Mouse (Mus musculus): ENCODE results near the gene Olfr508. TPM values are rescaled to one million over a fixed set of nuclear protein-coding genes. Genes with fewer than 3 reads are reported as not detected.
"Not testable (repeated sequence)": the region's sequence is repeated elsewhere in the genome, so short reads cannot be mapped to it uniquely, and the experiment has no call there.

Olfr508 gene
- total RNA-seq (2014; rRNA removed) (not detected in 2 replicates), polyA plus RNA-seq (2015; fragmentation: Nextera tagmentation; extraction: Ambion mirVana) (not detected in 2 replicates)

GRCm38 (mm10) chr7:108629694-108630093 lies at the start of gene Olfr508:
TSS of gene Olfr508 (plus strand) at chr7:108629994.
- no peaks in the 10 kb centered on the region for H3K4me1 ChIP-seq (ENCODE audit: insufficient read depth)
- no peak within 1 kb of the TSS for H3K9ac ChIP-seq
- no peaks in the 10 kb centered on the region for H3K9me3 ChIP-seq (ENCODE audit: low read length)
- H3K27ac ChIP-seq (ENCODE audit: low read depth, low read length), result no peak within 1 kb of the TSS
- WGBS, result 87% methylated on average over 3 of the region's 3 CpGs
- H3K36me3 ChIP-seq (ENCODE audit: insufficient read depth), result no peaks in the 10 kb centered on the region
- no peak within 1 kb of the TSS for H3K4me2 ChIP-seq (ENCODE audit: low read depth)
- H3K27me3 ChIP-seq (ENCODE audit: insufficient read depth, low read length), result no peaks in the 10 kb centered on the region
- ATAC-seq (no peak), DNase-seq (no peak)
- TF ChIP-seq CTCF (IDR thresholded peaks at IDR 0.05; ENCODE audit: low read depth), result no peak
- no peak within 1 kb of the TSS for H3K4me3 ChIP-seq (ENCODE audit: low read depth, low read length)

DNA sequence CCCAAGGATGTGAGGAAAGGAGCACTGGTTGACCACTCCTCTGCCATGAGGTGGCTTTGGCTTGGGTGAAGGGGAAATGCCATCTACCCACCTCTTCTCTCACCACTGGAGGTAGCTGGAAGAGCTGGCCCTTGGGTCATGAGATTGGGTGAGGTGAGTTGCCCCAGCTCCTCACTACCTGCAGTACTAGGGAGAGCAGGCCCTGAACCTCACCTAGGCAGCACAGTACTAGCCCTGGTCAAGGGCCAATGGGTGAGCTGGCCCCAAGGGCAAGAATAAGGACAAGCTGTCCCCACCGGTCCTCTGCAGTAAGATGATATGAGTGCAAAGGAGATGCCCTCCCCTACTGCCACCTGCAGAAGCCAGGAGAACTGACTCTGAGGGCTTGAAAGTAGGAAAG lies 40.0 kb upstream of the Olfr508 start:
- ATAC-seq, result no peak
- 93% methylated on average over 1 of the region's 1 CpGs for WGBS

GRCm38 (mm10) chr7:108601916-108602315 lies 27.9 kb upstream of the Olfr508 start:
- not testable (repeated sequence) for H3K36me3 ChIP-seq (ENCODE audit: insufficient read depth); H3K9ac ChIP-seq; H3K9me3 ChIP-seq (ENCODE audit: low read length); H3K4me2 ChIP-seq (ENCODE audit: low read depth); H3K4me1 ChIP-seq (ENCODE audit: insufficient read depth); H3K4me3 ChIP-seq (ENCODE audit: low read depth, low read length); DNase-seq; H3K27ac ChIP-seq (ENCODE audit: low read depth, low read length); ATAC-seq; H3K27me3 ChIP-seq (ENCODE audit: insufficient read depth, low read length)
- 82% methylated on average over 3 of the region's 3 CpGs for WGBS

More for the DNA sequence above, 40.0 kb upstream of the Olfr508 start:
- Histone ChIP-seq H3K36me3 (ENCODE audit: insufficient read depth) (no peaks in the 10 kb centered on the region), H3K4me1 (ENCODE audit: insufficient read depth) (no peaks in the 10 kb centered on the region), H3K9ac (no peak overlapping the region), H3K9me3 (ENCODE audit: low read length) (no peaks in the 10 kb centered on the region), H3K4me3 (ENCODE audit: low read depth, low read length) (no peak overlapping the region), H3K4me2 (ENCODE audit: low read depth) (no peak overlapping the region), H3K27me3 (ENCODE audit: insufficient read depth, low read length) (no peaks in the 10 kb centered on the region), H3K27ac (ENCODE audit: low read depth, low read length) (no peak overlapping the region)
- DNase-seq, result no peak
- TF ChIP-seq CTCF (IDR thresholded peaks at IDR 0.05; ENCODE audit: low read depth), result no peak

- no peaks in the 10 kb centered on the region for H3K27me3 ChIP-seq (ENCODE audit: insufficient read depth, low read length)
- H3K4me1 ChIP-seq (ENCODE audit: insufficient read depth), result no peaks in the 10 kb centered on the region
- TF ChIP-seq CTCF (IDR thresholded peaks at IDR 0.05; ENCODE audit: low read depth), result no peak
- no peak within 1 kb of the TSS for H3K9ac ChIP-seq
- no peak within 1 kb of the TSS for H3K4me3 ChIP-seq (ENCODE audit: low read depth, low read length)
- no peaks in the 10 kb centered on the region for H3K9me3 ChIP-seq (ENCODE audit: low read length)
- DNase-seq (no peak), ATAC-seq (no peak)
- no peaks in the 10 kb centered on the region for H3K36me3 ChIP-seq (ENCODE audit: insufficient read depth)
- no peak within 1 kb of the TSS for H3K4me2 ChIP-seq (ENCODE audit: low read depth)
- H3K27ac ChIP-seq (ENCODE audit: low read depth, low read length), result no peak within 1 kb of the TSS
Observed at GRCm38 (mm10) chr7:108610487-108610886, 19.3 kb upstream of the Olfr508 start, which contains the start of gene Olfr506. TSS of gene Olfr506 (plus strand) at chr7:108610787.

DNA sequence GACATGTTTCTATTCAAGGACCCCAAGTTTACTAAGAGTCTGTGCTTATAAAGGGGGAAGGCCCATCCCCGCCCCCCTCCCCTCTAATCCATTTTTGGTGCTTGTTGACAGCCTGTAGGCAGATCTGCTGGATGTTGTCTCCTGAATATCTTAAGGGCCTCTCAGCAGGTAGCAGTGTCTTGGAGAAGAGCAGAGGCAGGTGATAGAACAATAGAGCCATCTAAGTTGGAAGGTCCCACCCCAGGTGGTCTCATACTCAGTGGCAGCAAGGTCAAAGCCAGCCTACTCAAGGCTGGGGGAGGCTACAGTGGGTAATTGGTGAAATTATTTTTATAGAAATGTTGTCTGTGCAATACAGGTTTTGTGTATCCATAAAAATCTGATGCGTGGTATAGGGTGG lies 15.7 kb upstream of the Olfr508 start:
- no peak for TF ChIP-seq CTCF (IDR thresholded peaks at IDR 0.05; ENCODE audit: low read depth)
- WGBS, result 88% methylated on average over 2 of the region's 2 CpGs
- no peaks in the 10 kb centered on the region for H3K9me3 ChIP-seq (ENCODE audit: low read length)
- no peak overlapping the region for H3K4me3 ChIP-seq (ENCODE audit: low read depth, low read length)
- no peak overlapping the region for H3K9ac ChIP-seq
- ATAC-seq (no peak), DNase-seq (no peak)
- H3K4me2 ChIP-seq (ENCODE audit: low read depth), result no peak overlapping the region
- H3K27ac ChIP-seq (ENCODE audit: low read depth, low read length), result no peak overlapping the region
- H3K27me3 ChIP-seq (ENCODE audit: insufficient read depth, low read length), result no peaks in the 10 kb centered on the region
- no peaks in the 10 kb centered on the region for H3K36me3 ChIP-seq (ENCODE audit: insufficient read depth)
- H3K4me1 ChIP-seq (ENCODE audit: insufficient read depth), result no peaks in the 10 kb centered on the region

DNA sequence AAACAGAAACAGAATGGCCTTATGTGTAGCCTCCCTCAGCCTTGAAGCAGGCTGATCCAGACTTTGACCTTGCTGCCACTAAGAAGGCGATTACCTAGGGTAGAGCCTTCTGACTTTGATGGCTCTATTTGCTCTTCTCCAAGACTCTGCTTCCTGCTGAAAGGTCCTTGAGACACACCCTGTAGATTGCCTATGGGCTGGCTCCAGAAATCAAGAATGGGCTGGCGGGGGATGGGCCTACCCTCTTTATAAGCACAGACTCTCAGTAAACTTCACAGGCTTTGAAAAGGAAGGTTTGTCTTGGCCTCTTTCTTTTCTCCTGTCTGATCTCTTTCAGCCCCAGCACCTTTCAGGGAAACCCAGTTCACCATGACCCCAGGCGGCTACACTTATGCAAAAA lies 13.0 kb upstream of the Olfr508 start:
- H3K27ac ChIP-seq (ENCODE audit: low read depth, low read length); ATAC-seq; H3K36me3 ChIP-seq (ENCODE audit: insufficient read depth); H3K4me1 ChIP-seq (ENCODE audit: insufficient read depth); H3K9ac ChIP-seq; H3K4me3 ChIP-seq (ENCODE audit: low read depth, low read length); DNase-seq; H3K9me3 ChIP-seq (ENCODE audit: low read length); H3K4me2 ChIP-seq (ENCODE audit: low read depth); H3K27me3 ChIP-seq (ENCODE audit: insufficient read depth, low read length): not testable (repeated sequence)
- 61% methylated on average over 3 of the region's 3 CpGs for WGBS

GRCm38 (mm10) chr7:108621514-108621913 lies 8.3 kb upstream of the Olfr508 start, which contains the start of gene Olfr507:
TSS of gene Olfr507 (plus strand) at chr7:108621814.
- no peaks in the 10 kb centered on the region for H3K27me3 ChIP-seq (ENCODE audit: insufficient read depth, low read length)
- no peak for DNase-seq
- H3K4me3 ChIP-seq (ENCODE audit: low read depth, low read length), result no peak within 1 kb of the TSS
- WGBS, result 80% methylated on average over 2 of the region's 2 CpGs
- ATAC-seq, result no peak
- no peaks in the 10 kb centered on the region for H3K9me3 ChIP-seq (ENCODE audit: low read length)
- H3K9ac ChIP-seq, result no peak within 1 kb of the TSS
- no peak for TF ChIP-seq CTCF (IDR thresholded peaks at IDR 0.05; ENCODE audit: low read depth)
- no peaks in the 10 kb centered on the region for H3K36me3 ChIP-seq (ENCODE audit: insufficient read depth)
- no peak within 1 kb of the TSS for H3K4me2 ChIP-seq (ENCODE audit: low read depth)
- H3K27ac ChIP-seq (ENCODE audit: low read depth, low read length), result no peak within 1 kb of the TSS
- H3K4me1 ChIP-seq (ENCODE audit: insufficient read depth), result no peaks in the 10 kb centered on the region

- TF ChIP-seq CTCF (IDR thresholded peaks at IDR 0.05; ENCODE audit: low read depth), result no peak
- no peak for ATAC-seq
- Histone ChIP-seq H3K4me2 (ENCODE audit: low read depth) (no peak within 1 kb of the TSS), H3K9me3 (ENCODE audit: low read length) (no peaks in the 10 kb centered on the region), H3K27ac (ENCODE audit: low read depth, low read length) (no peak within 1 kb of the TSS), H3K4me3 (ENCODE audit: low read depth, low read length) (no peak within 1 kb of the TSS), H3K27me3 (ENCODE audit: insufficient read depth, low read length) (no peaks in the 10 kb centered on the region), H3K4me1 (ENCODE audit: insufficient read depth) (no peaks in the 10 kb centered on the region), H3K9ac (no peak within 1 kb of the TSS), H3K36me3 (ENCODE audit: insufficient read depth) (no peaks in the 10 kb centered on the region)
- DNase-seq, result no peak
Observed at GRCm38 (mm10) chr7:108651806-108652205, 22.0 kb downstream of the Olfr508 start, which contains the start of gene Olfr509. TSS of gene Olfr509 (minus strand) at chr7:108651906.
